Mouse (Mus musculus): ENCODE results near the gene Pvr. TPM values are rescaled to one million over a fixed set of nuclear protein-coding genes. Genes with fewer than 3 reads are reported as not detected.

The Pvr gene
- polyA plus RNA-seq (2014; fragmentation: Illumina TruSeq; extraction: RNeasy Lipid Tissue Mini Kit (QIAGEN cat#74804); ENCODE audit: low read depth, low replicate concordance): 37.7 TPM

DNA sequence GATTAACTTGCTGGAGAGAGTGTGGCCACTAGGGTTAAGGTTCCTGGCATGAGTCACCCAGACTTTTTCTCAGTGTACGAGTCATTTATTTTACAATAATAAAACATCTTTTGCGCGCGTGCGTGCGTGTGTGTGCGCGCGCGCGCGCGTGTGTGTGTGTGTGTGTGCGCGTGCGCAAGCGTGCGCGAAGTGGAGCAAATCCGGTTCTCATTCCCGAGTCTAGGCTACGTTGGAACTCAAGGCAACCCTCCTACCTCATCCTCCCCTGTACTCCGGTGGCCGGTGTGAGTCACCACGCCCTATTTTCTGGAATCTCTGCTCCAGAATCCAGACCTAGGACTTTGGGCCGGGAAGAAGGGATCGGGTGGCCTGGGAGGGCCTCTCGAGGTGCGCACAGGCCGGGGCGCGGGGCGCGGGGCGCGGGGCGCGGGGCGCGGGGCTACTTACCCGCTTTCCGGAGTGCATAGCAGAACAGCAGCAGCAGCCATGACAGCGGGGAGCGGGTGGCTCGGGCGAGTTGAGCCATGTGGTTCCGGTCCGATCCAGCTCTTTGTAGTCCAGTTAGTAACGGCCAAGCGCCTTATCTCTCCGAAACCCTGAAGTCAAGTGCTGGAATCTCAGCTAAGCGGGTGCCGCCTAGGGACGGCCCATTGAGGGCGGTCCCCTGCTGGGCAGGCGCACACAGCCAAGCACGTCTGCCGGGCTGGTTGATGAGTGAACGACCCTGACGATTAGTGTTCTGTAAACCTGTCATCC lies at the start of gene Pvr:
Pvr (minus strand) TSS at position 655 of the 756 bp plus-strand sequence.

DNA sequence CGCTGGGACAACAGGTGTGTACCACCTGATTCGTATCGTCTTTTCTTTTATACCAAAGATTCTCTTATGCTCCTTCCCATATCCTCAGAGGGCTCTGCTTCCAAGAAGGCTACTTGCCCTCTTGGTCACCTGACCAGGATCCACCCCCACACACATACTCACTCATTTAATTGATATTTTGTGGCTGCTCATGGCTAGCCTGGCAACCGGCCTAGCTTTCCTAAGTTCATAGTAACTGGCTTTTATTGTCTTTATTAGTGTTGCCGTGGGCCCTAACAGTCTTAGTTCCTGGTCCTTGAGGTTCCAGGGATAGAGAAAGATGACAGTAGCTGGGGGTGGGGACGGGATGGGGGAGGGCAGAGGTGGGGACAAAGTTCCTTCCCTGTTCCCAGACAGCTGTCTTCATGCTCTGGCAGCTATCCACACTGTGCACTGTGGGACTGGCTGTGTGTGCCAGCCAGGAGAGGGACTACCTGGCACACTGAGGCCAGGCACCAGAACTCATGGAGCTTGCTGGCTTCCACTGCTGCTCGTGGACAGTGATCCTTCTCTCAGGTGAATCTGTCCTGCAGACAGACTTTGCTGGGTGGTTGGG lies 44.1 kb upstream of the Pvr start, which contains the start of gene Ceacam20:
Ceacam20 (plus strand) TSS at position 428 of the 595 bp plus-strand sequence.

DNA sequence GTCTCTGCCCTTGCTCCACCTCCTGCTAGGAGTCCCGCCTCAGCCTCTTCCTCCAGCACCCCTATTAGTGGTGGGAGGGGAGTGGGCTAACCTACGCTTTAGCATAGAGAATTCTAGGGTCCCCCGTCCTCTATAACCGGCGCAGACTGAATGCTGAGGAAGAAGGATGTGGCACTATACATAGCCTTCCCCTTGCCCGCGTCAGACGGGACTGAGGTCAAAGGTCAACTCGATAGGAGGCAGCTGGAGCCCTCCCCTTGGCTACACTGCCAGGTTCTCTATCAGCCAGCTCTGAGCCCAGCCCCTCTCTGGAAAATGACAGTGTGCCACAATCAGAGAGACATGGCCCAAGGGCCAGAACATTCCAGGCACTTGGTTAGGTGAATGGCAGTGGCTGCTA lies 29.6 kb upstream of the Pvr start, which contains the start of gene Igsf23:
Igsf23 (minus strand) TSS at position 168 of the 400 bp plus-strand sequence.

DNA sequence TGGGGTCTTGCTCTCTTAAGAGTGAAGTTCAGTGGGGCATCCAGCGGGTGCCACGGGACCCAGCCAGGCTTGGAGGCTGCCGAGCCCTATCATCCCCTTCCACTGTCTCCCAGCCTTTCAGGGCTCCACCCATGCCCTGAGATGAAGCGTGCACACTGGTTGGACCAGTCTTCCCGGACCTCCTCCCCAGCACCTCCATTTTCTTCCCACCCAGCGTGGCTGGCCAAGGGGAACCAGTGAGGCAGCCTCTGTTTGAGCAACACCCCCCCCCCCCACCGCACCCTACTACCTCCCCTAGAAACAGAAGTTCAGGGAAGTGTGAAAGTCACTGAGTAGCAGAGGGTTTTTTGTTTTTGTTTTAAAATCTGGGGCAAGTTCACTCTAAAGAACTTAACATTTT lies 33.1 kb downstream of the Pvr start, which contains the start of gene Ceacam19:
Ceacam19 (minus strand) TSS at position 117 of the 400 bp plus-strand sequence.

DNA sequence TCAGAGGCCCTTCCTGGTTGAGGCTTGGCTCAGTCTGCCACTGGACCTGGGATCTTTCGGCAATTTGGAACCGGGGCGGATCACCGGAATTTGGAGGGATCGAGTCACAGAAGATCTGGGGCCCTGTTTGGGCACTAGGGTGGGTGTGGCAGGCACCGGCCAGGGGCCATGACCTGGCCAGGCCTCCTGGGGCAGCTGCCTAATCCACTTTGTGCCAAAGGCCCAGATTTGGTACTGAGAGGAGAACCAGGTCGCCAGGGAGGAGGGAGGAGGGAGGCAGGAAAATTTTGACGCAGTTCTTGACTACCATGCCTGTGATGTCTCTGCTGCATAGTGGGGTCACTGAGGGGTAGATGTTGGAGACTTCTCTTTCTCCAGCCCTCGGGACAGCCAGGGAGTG lies 59.8 kb downstream of the Pvr start, which contains the start of gene Ceacam16:
Ceacam16 (minus strand) TSS at position 101 of the 400 bp plus-strand sequence.

Other genes starting within 250 kb of the Pvr start
- 1.0 TPM for gene Apoc2, start 243.2 kb downstream of the Pvr start, polyA plus RNA-seq (2014; fragmentation: Illumina TruSeq; extraction: RNeasy Lipid Tissue Mini Kit (QIAGEN cat#74804); ENCODE audit: low read depth, low replicate concordance)
- not detected for gene Gm44805, start 239.7 kb downstream of the Pvr start, polyA plus RNA-seq (2014; fragmentation: Illumina TruSeq; extraction: RNeasy Lipid Tissue Mini Kit (QIAGEN cat#74804); ENCODE audit: low read depth, low replicate concordance)
- 3.5 TPM for gene Apoc4, start 239.7 kb downstream of the Pvr start, polyA plus RNA-seq (2014; fragmentation: Illumina TruSeq; extraction: RNeasy Lipid Tissue Mini Kit (QIAGEN cat#74804); ENCODE audit: low read depth, low replicate concordance)
- gene Apoc1, start 228.5 kb downstream of the Pvr start, polyA plus RNA-seq (2014; fragmentation: Illumina TruSeq; extraction: RNeasy Lipid Tissue Mini Kit (QIAGEN cat#74804); ENCODE audit: low read depth, low replicate concordance): 21.5 TPM
- 747 TPM for gene Apoe, start 222.0 kb downstream of the Pvr start, polyA plus RNA-seq (2014; fragmentation: Illumina TruSeq; extraction: RNeasy Lipid Tissue Mini Kit (QIAGEN cat#74804); ENCODE audit: low read depth, low replicate concordance)
- 73.7 TPM for gene Tomm40, start 205.7 kb downstream of the Pvr start, polyA plus RNA-seq (2014; fragmentation: Illumina TruSeq; extraction: RNeasy Lipid Tissue Mini Kit (QIAGEN cat#74804); ENCODE audit: low read depth, low replicate concordance)
- 32.1 TPM for gene Nectin2, start 170.7 kb downstream of the Pvr start, polyA plus RNA-seq (2014; fragmentation: Illumina TruSeq; extraction: RNeasy Lipid Tissue Mini Kit (QIAGEN cat#74804); ENCODE audit: low read depth, low replicate concordance)
- 183 TPM for gene Bcam, start 150.1 kb downstream of the Pvr start, polyA plus RNA-seq (2014; fragmentation: Illumina TruSeq; extraction: RNeasy Lipid Tissue Mini Kit (QIAGEN cat#74804); ENCODE audit: low read depth, low replicate concordance)
- gene Cblc, start 124.4 kb downstream of the Pvr start, polyA plus RNA-seq (2014; fragmentation: Illumina TruSeq; extraction: RNeasy Lipid Tissue Mini Kit (QIAGEN cat#74804); ENCODE audit: low read depth, low replicate concordance): 0.45 TPM
- 5.8 TPM for gene Bcl3, start 98.4 kb downstream of the Pvr start, polyA plus RNA-seq (2014; fragmentation: Illumina TruSeq; extraction: RNeasy Lipid Tissue Mini Kit (QIAGEN cat#74804); ENCODE audit: low read depth, low replicate concordance)
- not detected for gene Gm19345, start 69.2 kb downstream of the Pvr start, polyA plus RNA-seq (2014; fragmentation: Illumina TruSeq; extraction: RNeasy Lipid Tissue Mini Kit (QIAGEN cat#74804); ENCODE audit: low read depth, low replicate concordance)
- gene Ceacam16, start 59.9 kb downstream of the Pvr start, polyA plus RNA-seq (2014; fragmentation: Illumina TruSeq; extraction: RNeasy Lipid Tissue Mini Kit (QIAGEN cat#74804); ENCODE audit: low read depth, low replicate concordance): not detected
- gene Ceacam19, start 33.2 kb downstream of the Pvr start, polyA plus RNA-seq (2014; fragmentation: Illumina TruSeq; extraction: RNeasy Lipid Tissue Mini Kit (QIAGEN cat#74804); ENCODE audit: low read depth, low replicate concordance): not detected
- gene Igsf23, start 29.6 kb upstream of the Pvr start, polyA plus RNA-seq (2014; fragmentation: Illumina TruSeq; extraction: RNeasy Lipid Tissue Mini Kit (QIAGEN cat#74804); ENCODE audit: low read depth, low replicate concordance): 5.9 TPM
- gene Ceacam20, start 44.3 kb upstream of the Pvr start, polyA plus RNA-seq (2014; fragmentation: Illumina TruSeq; extraction: RNeasy Lipid Tissue Mini Kit (QIAGEN cat#74804); ENCODE audit: low read depth, low replicate concordance): not detected
- not detected for gene Nlrp9b, start 70.3 kb upstream of the Pvr start, polyA plus RNA-seq (2014; fragmentation: Illumina TruSeq; extraction: RNeasy Lipid Tissue Mini Kit (QIAGEN cat#74804); ENCODE audit: low read depth, low replicate concordance)
- not detected for gene Vmn1r91, start 178.5 kb upstream of the Pvr start, polyA plus RNA-seq (2014; fragmentation: Illumina TruSeq; extraction: RNeasy Lipid Tissue Mini Kit (QIAGEN cat#74804); ENCODE audit: low read depth, low replicate concordance)
- gene Gm16442, start 201.4 kb upstream of the Pvr start, polyA plus RNA-seq (2014; fragmentation: Illumina TruSeq; extraction: RNeasy Lipid Tissue Mini Kit (QIAGEN cat#74804); ENCODE audit: low read depth, low replicate concordance): not detected
- not detected for gene Vmn1r93, start 217.9 kb upstream of the Pvr start, polyA plus RNA-seq (2014; fragmentation: Illumina TruSeq; extraction: RNeasy Lipid Tissue Mini Kit (QIAGEN cat#74804); ENCODE audit: low read depth, low replicate concordance)
- not detected for gene Vmn1r94, start 247.2 kb upstream of the Pvr start, polyA plus RNA-seq (2014; fragmentation: Illumina TruSeq; extraction: RNeasy Lipid Tissue Mini Kit (QIAGEN cat#74804); ENCODE audit: low read depth, low replicate concordance)